Mouse (Mus musculus) heart, adult 18-20 months (tissue): Measurements from ENCODE around the gene Entpd7. TPM values are rescaled to one million over a fixed set of nuclear protein-coding genes. Genes with fewer than 3 reads are reported as not detected.

Experiments used
- DNase-seq, 2 experiments: peaks; one replicate each; pipeline ENCODE4 v3.0.0; 2021 to 2022; ENCODE audit warnings: mixed read lengths in 1 of 2
- total RNA-seq, 2 experiments: library from RNA; stranded (reverse); gene quantifications; 2 replicates each; pipeline ENCODE4 v1.2.3; 2021

Entpd7 gene
- total RNA-seq, 2 experiments from 2014 or later, result 2.1 to 2.4 TPM

DNA sequence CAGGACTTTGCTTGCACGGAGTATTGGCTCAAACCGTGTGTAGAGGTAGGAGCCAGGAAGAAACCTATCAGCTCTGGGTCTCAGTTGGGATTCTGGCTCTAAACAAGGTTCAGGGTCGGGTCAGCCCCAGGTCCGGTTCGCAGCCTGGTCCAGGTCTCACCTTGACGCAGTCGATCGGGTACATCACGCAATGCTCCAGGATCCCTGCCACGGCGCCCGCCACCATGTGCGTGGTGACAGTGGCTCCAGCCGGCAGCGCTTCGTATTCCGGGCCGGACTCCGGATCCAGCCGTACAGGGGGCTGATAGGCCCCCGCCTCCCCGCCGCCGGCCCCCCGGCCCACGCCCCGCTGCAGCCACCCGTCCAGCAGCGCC is 15.2 kb upstream of the Entpd7 start:
- DNase-seq, result peak in 1 of 2 experiments; percentile 57

DNA sequence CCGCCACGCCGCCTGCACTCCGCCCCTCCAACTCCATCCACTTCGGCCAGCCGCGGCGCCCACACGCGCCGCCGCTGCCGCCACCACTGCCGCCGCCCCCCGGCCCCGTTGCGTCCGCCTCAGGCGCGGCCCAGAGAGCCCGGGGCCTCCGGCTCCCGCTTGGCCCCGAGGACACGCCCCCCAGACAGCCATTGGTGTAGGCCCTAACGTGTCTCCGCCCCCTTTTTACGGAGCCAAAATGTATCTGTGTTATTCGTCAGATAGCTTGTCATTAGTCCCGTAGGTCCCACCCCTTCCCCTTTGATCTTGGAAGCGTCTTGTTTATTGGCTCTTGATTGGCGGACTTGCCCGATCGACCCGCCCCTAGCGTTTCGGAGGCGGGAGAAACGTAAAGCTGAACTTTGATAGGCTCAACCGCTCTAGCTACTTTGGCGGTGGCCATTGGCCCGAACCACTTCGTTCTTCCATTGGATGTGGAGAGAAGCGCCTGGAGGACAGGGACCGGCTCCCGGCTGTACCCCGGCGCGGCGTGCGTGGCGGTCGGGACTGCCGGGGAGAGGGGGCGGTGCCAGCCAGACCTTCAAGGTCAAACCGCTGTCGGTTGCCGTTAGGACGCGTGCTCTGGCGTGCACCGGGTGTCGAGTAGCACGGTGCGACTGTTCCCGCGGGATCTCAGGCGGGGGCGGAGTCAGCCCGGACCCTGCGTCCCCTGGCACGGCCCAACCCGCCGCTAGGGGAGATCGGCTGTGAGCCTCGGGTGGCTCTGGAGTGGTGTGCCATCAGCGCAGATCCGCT is 14.5 kb upstream of the Entpd7 start, which contains the start of gene Slc25a28:
Gene Slc25a28 (minus strand): TSS at position 152 of the 795 bp plus-strand sequence.
- peak; percentile 100 for DNase-seq

- DNase-seq, result peak in 1 of 2 experiments; percentile 49
Measured at GRCm38 (mm10) chr19:43675525-43676400, 13.7 kb upstream of the Entpd7 start.

- no peak for DNase-seq
Measured at GRCm38 (mm10) chr19:43678467-43679003, 10.9 kb upstream of the Entpd7 start.

DNA sequence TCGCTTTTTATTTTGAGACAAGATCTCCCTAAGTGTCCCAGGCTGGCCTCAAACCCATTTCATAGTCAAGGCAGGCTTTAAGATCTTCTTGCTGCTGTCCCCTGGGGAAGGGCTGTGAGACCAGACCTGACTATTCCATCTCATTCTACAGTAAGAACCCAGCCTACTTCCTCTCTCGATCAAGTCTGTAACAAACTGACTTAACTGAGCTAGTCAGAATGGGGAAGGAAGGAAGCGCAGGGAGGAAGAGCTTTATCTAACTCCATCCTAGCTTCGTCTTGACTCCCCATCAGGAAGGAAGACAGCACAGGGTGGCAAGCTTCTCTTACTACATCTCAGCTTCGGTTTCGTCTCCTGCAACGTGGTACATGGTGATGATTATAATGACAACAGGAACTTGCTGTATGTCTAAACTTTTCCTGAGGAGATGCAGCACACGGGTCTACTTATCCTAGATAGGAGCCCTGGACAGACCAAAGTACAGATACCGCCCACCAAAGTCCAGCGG is 9.9 kb upstream of the Entpd7 start:
- peak in 1 of 2 experiments; percentile 51 for DNase-seq

GRCm38 (mm10) chr19:43681541-43681940 is 7.9 kb upstream of the Entpd7 start:
- no peak for DNase-seq

DNA sequence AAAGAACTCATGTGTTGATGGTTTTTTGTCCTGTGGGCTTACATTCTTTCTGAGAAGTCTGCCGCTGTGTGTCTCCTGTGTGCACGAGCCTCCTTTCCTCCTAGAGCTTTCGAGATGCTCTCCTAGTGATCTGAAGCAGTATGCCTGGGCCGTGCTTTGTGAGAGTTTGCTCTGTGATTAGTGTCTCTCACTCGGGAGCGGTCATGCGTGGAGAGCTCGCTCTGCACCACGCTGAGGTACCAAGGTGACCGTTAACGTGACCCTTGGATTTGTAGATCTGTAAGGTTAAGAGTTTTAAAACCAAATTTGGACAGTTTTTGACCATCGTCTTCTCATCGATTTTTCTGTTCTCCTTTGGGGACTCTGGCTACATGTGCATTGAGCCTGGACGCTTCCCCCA is 3.3 kb downstream of the Entpd7 start:
- DNase-seq, result no peak

GRCm38 (mm10) chr19:43695514-43695964 is 6.1 kb downstream of the Entpd7 start:
- DNase-seq, result no peak

DNA sequence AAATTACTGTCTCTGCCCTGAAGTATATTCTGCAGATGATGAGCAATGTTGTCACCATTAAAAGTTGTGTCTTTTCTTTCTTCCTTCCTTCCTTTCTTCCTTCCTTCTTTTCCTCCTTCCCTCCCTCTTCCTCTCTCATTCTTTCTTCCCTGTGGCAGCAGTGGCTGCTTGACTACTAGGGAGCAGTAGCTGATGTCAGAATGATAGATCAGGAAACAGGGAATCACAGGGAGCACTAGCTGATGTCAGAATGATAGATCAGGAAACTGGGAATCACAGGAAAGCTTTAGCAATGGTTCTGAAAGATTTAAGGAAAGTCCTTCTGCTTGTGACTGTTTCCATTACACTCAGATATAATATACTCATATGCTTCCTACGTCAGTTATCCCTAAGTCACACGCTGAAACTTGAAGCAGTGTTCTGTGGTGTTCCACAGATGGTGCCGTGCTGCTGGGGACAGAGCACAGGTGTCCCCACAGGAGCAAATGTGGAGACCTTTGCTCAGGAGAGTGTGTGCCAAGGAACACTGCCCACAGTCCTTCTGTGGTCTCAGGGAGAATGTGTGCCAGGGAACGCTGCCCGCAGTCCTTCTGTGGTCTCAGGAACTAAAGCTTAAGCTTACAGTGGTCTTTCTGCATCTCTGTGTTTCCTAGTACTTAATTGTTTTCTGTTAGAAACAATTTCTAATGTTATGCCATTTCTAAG is 8.3 kb downstream of the Entpd7 start:
- DNase-seq, result no peak

- no peak for DNase-seq
Measured at GRCm38 (mm10) chr19:43699021-43699762, 9.7 kb downstream of the Entpd7 start.

DNA sequence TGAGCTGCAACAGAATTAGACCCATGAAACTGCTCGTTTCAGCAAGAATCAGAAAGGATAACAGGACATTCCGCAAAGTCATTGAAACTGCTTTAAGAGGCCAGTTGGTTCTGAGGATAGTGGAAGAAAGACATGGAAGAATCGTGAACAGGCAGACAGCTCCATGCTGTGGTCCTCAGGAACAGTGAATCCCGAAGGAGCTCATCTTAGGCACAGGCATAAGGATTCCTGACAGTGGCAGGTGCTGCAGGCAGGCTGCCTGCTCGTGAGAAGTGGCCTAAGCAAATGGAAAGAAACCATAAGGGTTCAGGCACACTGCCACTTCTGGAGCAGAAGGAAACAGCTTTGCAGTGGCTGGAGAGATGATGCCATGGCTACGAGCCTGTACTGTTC is 10.3 kb downstream of the Entpd7 start:
- no peak for DNase-seq

DNA sequence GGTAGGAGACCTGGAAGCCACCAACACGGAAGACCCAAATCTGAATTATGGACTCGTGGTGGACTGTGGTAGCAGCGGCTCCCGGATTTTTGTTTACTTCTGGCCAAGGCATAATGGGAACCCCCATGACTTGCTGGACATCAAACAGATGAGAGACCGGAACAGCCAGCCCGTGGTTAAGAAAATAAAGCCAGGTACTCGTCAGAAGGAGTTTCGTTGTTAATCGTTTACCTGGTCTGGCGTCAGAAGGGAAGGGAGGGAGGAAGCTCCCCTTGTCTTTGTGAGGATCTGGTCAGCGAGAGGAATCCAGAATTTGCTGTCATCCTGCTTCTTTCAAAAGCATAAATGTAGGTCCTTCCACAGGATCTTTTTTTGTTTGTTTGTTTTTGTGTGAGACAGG is 14.7 kb downstream of the Entpd7 start:
- DNase-seq, result no peak

- no peak for DNase-seq
Measured at GRCm38 (mm10) chr19:43704787-43705497, 15.5 kb downstream of the Entpd7 start.

DNA sequence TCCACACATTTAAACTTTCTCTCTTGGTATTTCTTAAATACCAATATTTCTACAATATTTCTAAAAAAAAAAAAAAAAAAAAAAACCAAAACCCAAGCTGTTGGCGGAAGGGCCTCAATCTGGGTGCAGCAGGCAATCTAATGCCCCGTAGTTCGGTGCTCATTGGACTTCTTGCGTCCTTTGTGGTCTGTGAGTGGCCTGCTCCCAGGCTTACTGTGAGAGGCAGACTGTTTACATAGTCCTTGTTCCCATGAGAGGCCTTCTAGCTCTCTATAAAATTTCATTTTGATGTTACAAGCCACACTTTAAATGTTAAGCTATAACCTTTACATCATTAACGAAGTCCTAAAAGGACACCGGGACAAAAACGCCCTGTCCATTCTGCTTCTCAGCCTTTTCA is 18.7 kb downstream of the Entpd7 start:
- no peak for DNase-seq

DNA sequence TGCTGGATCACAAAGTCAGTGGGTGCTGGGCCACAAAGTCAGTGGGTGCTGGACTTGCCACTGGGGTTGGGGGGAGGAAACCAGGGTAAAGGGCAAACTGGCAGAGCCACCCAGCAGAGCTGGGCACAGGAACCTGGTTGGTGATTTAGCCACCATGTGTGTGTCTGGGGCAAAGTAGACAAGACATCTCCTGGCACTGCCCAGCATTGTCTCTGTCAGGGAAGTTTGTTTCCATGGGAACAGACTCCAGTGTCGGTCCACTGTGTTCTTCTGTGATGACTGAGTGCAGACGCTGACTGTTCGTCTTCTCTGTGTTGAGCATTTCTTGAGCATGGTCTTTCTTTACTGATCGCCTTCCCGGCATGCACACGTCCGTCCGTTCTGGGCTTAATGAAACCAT is 19.8 kb downstream of the Entpd7 start:
- no peak for DNase-seq

DNA sequence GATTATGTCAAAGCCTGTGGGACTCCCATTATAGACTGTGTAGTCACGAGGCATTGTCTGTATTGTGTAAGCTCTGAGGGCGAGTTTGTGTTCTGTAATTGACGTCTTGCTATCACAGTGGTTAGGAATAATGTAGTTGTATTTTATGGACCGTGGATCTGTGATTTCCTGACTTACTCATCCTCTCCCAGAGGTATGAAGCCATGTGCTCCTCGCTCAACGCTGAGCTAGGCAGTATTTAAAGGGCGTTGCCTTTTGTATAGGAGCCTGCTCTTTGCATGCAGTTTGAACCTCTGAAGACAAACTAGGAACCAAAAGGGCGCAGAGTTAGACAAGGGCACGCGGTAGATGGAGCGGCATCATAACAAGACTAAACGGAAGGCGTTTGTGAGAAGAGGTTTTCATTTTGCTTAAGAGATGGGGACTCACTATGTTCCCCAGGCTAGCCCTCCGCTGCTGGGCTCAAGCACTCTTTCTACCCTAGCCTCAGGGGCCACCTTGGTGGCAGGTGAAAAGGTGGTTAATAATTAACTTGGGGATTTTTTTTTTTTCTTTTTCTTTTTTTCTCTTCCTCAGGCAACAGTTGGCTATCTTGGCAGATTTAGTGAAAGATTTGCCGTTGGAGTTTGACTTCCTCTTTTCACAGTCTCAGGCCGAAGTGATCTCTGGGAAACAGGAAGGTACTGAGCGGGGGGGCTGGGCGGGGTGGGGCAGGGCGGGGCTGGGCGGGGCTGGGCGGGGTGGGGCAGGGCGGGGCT is 21.9 kb downstream of the Entpd7 start:
- DNase-seq, result peak in 1 of 2 experiments; percentile 22

DNA sequence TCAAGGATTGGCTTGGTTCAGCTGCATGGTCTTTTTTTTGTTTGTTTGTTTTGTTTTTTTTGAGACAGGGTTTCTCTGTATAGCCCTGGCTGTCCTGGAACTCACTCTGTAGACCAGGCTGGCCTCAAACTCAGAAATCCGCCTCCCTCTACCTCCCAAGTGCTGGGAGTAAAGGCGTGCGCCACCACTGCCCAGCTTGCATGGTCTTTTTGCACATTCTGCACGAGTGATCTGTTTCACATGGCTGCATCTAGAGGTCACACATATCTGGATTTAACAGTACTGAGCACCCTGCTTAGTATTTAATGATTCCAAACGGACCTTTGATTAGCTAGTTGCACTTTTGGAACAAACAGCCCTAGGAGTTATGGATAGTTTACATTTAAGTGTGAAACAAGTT is 22.5 kb downstream of the Entpd7 start:
- DNase-seq, result no peak

GRCm38 (mm10) chr19:43720061-43720460 is 30.6 kb downstream of the Entpd7 start:
- DNase-seq, result no peak

DNA sequence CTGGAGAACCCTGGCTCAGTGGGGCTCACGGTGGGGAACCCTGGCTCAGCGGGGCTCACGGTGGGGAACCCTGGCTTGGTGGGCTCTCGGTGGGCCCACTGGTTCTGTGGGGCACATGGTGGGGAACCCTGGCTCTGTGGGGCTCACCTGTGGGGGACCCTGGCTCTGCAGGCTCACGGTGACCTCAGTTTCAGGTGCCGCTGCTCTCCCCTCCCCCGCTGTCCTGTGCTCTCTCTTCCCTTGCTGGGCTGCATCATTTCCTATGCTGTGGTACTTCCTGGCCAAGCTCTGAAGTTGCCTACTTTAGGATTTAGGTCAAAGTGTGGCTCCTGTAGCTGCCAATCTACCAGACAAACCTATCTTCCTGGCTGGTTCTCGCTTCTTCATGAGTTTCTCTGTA is 33.4 kb downstream of the Entpd7 start:
- no peak for DNase-seq

DNA sequence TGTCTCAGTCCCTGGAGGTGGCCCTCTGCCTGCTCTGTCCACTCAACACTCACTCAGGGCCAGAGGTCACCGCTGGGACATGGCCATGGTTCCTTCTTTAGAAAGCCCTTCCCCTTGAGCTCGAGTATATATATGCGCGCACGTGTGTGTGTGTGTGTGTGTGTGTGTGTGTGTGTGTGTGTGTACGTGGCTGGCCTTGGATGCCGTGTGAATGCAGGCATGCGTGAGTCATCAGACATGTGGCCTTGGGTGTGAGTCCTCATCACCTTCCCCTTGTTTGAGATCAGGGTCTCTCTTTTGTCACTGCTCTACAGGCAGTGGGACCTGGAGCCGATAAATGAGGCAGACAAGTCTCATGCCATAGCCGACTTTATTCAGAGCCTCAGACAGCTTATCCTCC is 34.0 kb downstream of the Entpd7 start:
- no peak for DNase-seq
